Mouse (Mus musculus) subcutaneous adipose tissue, adult 2 months (tissue): ENCODE results near the gene Gramd1a. TPM values are rescaled to one million over a fixed set of nuclear protein-coding genes. Genes with fewer than 3 reads are reported as not detected.

ENCODE experiments used
- polyA plus RNA-seq: library from polyadenylated mRNA; depleted of rRNA; stranded (reverse); fragments of >200 nt; gene quantifications from 2 replicates; pipeline ENCODE4 v1.2.3, GENCODE M21; 2012; ENCODE audit warnings: low replicate concordance; rRNA removed

The Gramd1a gene
- 113 and 153 TPM in 2 replicates for polyA plus RNA-seq

GRCm38 (mm10) chr7:31155296-31156033 is at the start of gene Gramd1a:
Gramd1a (minus strand) TSS chr7:31155896.

DNA sequence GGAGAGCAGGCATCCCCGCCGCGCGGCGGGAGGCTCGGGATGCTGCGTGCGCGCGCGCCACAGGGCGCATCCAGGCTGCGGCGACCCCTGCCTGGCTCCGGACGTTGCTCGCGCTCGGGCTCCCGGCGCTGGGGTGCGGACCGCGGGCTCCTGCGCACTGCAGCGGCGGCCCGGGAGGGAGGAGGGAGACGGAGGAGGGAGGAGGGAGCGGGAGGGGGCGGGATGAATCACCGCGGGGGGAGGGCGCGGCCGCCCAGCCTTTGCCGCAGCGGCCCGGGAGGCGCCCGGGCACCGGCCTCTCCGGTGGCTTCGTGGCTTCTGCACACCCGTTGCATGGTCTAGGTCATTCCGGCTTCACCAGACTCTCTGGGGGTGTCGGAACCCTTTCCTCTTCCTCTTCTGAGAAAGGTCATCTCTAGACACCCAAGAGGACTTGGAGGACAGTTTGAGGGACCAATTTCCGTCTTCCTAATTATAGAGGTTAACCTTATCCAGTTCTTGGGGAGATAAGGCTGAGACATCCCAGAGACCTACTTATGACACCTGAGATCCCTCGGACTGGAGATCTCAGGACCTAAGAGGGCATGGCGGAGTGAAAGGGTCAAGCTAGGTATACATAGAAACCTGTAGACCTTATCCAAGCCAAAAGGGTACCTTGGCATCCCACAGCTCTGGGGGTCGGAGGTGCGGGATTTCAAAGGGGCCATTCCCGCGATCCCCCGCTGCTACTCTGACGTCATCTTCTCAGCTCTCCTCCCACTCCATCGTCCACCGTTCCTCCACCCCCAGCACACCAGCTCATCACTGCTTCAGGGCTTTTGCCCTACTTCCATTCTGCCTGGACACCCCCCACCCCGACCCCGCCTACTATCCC is 28.6 kb downstream of the Gramd1a start, which contains the start of gene Scn1b:
Scn1b (minus strand) TSS at position 153 of the 874 bp plus-strand sequence.

DNA sequence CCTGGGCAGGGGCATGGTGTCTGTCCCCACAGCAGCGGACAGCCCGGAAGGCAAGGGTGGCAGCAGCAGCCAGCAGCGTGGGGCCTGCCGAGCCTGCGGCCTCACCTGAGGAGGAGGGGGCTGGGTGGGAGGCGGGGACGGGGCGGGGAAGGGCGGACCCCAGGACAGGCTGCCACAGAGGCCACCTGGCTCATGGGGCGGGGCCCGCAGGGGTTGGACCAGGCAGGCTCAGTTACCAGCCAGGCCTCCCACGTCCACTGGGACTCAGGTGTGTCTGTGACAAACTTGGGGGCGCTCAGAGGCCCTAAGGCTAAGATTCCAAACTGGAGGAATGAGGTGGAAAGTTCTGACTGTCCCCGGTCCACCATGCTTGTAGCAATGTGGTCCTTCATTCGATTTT is 40.5 kb downstream of the Gramd1a start, which contains the start of gene Hpn:
Hpn (minus strand) TSS at position 109 of the 400 bp plus-strand sequence.

Other genes starting within 250 kb of the Gramd1a start
- 0.72 and 1.3 TPM in 2 replicates for gene Mag, start 241.0 kb downstream of the Gramd1a start, polyA plus RNA-seq
- gene Hamp2, start 231.2 kb downstream of the Gramd1a start, polyA plus RNA-seq = 0.77 and 1.3 TPM in 2 replicates
- 0.64 and 3.8 TPM in 2 replicates for gene Hamp, start 211.9 kb downstream of the Gramd1a start, polyA plus RNA-seq
- gene Usf2, start 199.1 kb downstream of the Gramd1a start, polyA plus RNA-seq = 99.1 and 134 TPM in 2 replicates
- 5.2 and 72.6 TPM in 2 replicates for gene Lsr, start 182.4 kb downstream of the Gramd1a start, polyA plus RNA-seq
- 0.40 and 1.7 TPM in 2 replicates for gene Fam187b, start 182.1 kb downstream of the Gramd1a start, polyA plus RNA-seq
- gene Fxyd5, start 113.4 kb downstream of the Gramd1a start, polyA plus RNA-seq = 111 and 190 TPM in 2 replicates
- 5.3 and 9.8 TPM in 2 replicates for gene Fxyd7, start 104.4 kb downstream of the Gramd1a start, polyA plus RNA-seq
- 596 and 782 TPM in 2 replicates for gene Fxyd1, start 98.7 kb downstream of the Gramd1a start, polyA plus RNA-seq
- gene Lgi4, start 96.6 kb downstream of the Gramd1a start, polyA plus RNA-seq = 10.8 and 12.4 TPM in 2 replicates
- 1.0 and 82.9 TPM in 2 replicates for gene Fxyd3, start 79.2 kb downstream of the Gramd1a start, polyA plus RNA-seq
- 3.1 and 15.4 TPM in 2 replicates for gene Hpn, start 40.6 kb downstream of the Gramd1a start, polyA plus RNA-seq
- gene Scn1b, start 28.9 kb downstream of the Gramd1a start, polyA plus RNA-seq = 58.1 and 69.7 TPM in 2 replicates
- gene Scgb2b2, start 134.6 kb upstream of the Gramd1a start, polyA plus RNA-seq = not detected in 2 replicates
- gene Scgb1b2, start 135.9 kb upstream of the Gramd1a start, polyA plus RNA-seq = not detected in 2 replicates
- gene Scgb2b3, start 206.2 kb upstream of the Gramd1a start, polyA plus RNA-seq = not detected in 2 replicates
- not detected in 2 replicates for gene Scgb1b3, start 219.7 kb upstream of the Gramd1a start, polyA plus RNA-seq